Mouse (Mus musculus) gastrocnemius, adult 2 months (tissue): ENCODE data around the gene Rbm20. TPM values are rescaled to one million over a fixed set of nuclear protein-coding genes. Genes with fewer than 3 reads are reported as not detected.
"Not testable (repeated sequence)": the region's sequence is repeated elsewhere in the genome, so short reads cannot be mapped to it uniquely, and the experiment has no call there.

ENCODE experiments used
- DNase-seq: peaks from one replicate; pipeline ENCODE4 v3.0.0; 2022
- H3K27ac ChIP-seq: fragments of 200-600 bp; 2 replicates; pipeline ENCODE4 v1.8.1; 2022; ENCODE audit warnings: mild to moderate bottlenecking
- H3K4me3 ChIP-seq: fragments of 200-600 bp; 2 replicates; pipeline ENCODE4 v1.8.1; 2022; ENCODE audit warnings: mild to moderate bottlenecking, moderate library complexity
- CTCF ChIP-seq: fragments of 200-600 bp; IDR thresholded peaks from 2 replicates; pipeline ENCODE4 v1.8.1; 2022; ENCODE audit warnings: antibody characterized with exemption, mild to moderate bottlenecking, moderate library complexity
- intact Hi-C: fragments of 180-260 bp; cut with DNase I; formaldehyde crosslinking; loops from one replicate; pipeline ENCODE4 v1.15.1; 2025
- total RNA-seq, 2 experiments: library from RNA; stranded (reverse); gene quantifications; 2 replicates each; pipeline ENCODE4 v1.2.3; 2021

Gene Rbm20
- total RNA-seq, 2 experiments from 2014 or later: 72.6 to 73.2 TPM

- Histone ChIP-seq H3K27ac (no peak overlapping the region), H3K4me3 (no peak overlapping the region)
- intact Hi-C loops: no loop called here
- no peak for TF ChIP-seq CTCF
- no peak for DNase-seq
Observed at GRCm38 (mm10) chr19:53803954-53804353, 126.8 kb downstream of the Rbm20 start.

GRCm38 (mm10) chr19:53805063-53805462 is 128.0 kb downstream of the Rbm20 start:
- no peak overlapping the region for H3K27ac ChIP-seq
- no peak for DNase-seq
- TF ChIP-seq CTCF: no peak
- intact Hi-C loops: no loop called here
- no peak overlapping the region for H3K4me3 ChIP-seq

- Histone ChIP-seq H3K4me3 (no peak overlapping the region), H3K27ac (peak overlapping the region; percentile 28; the same call in 1 of the 2 replicates)
- DNase-seq: no peak
- TF ChIP-seq CTCF: no peak
- intact Hi-C loops: loop anchor here (2.0 kb wide), 1 partner anchor 17 kb away; no protein-coding TSS in a partner anchor
Observed at GRCm38 (mm10) chr19:53806126-53806525, 129.0 kb downstream of the Rbm20 start.

- not testable (repeated sequence) for H3K4me3 ChIP-seq, DNase-seq
- intact Hi-C loops: loop anchor here (2.0 kb wide), 1 partner anchor 16 kb away; no protein-coding TSS in a partner anchor
- H3K27ac ChIP-seq: peak overlapping the region; percentile 40
Observed at GRCm38 (mm10) chr19:53806526-53807275, 129.6 kb downstream of the Rbm20 start.

GRCm38 (mm10) chr19:53807276-53807801 is 130.2 kb downstream of the Rbm20 start:
- Histone ChIP-seq H3K4me3 (no peak overlapping the region), H3K27ac (peak overlapping the region; percentile 38)
- no peak for DNase-seq
- intact Hi-C loops: loop anchor here (2.0 kb wide), 1 partner anchor 15 kb away; no protein-coding TSS in a partner anchor
- TF ChIP-seq CTCF: no peak

- intact Hi-C loops: no loop called here
- Histone ChIP-seq H3K4me3 (0 out of 2 replicates have a peak overlapping the region, but pooled peaks have one; percentile 28), H3K27ac (peak overlapping the region; percentile 62)
- DNase-seq: no peak
- TF ChIP-seq CTCF: no peak
Observed at GRCm38 (mm10) chr19:53808041-53808777, 131.1 kb downstream of the Rbm20 start.

- Histone ChIP-seq H3K4me3 (no peak overlapping the region), H3K27ac (peak overlapping the region; percentile 62)
- TF ChIP-seq CTCF: no peak
- intact Hi-C loops: no loop called here
- DNase-seq: no peak
Observed at GRCm38 (mm10) chr19:53809185-53809861, 132.2 kb downstream of the Rbm20 start.

- H3K4me3 ChIP-seq: no peak overlapping the region
- no peak for TF ChIP-seq CTCF
- intact Hi-C loops: no loop called here
- peak overlapping the region; percentile 62 for H3K27ac ChIP-seq
- peak; percentile 17 for DNase-seq
Observed at GRCm38 (mm10) chr19:53810024-53810423, 132.9 kb downstream of the Rbm20 start.

GRCm38 (mm10) chr19:53810584-53810983 is 133.5 kb downstream of the Rbm20 start:
- peak overlapping the region; percentile 62 for H3K27ac ChIP-seq
- TF ChIP-seq CTCF: no peak

GRCm38 (mm10) chr19:53813576-53813975 is 136.5 kb downstream of the Rbm20 start:
- DNase-seq: no peak
- intact Hi-C loops: no loop called here
- H3K4me3 ChIP-seq: no peak overlapping the region
- no peak overlapping the region for H3K27ac ChIP-seq
- no peak for TF ChIP-seq CTCF

More at GRCm38 (mm10) chr19:53810584-53810983, 133.5 kb downstream of the Rbm20 start:
- H3K4me3 ChIP-seq: no peak overlapping the region
- intact Hi-C loops: no loop called here
- no peak for DNase-seq

- no peak for DNase-seq
- intact Hi-C loops: no loop called here
- Histone ChIP-seq H3K27ac (no peak overlapping the region), H3K4me3 (no peak overlapping the region)
- no peak for TF ChIP-seq CTCF
Observed at GRCm38 (mm10) chr19:53815714-53816113, 138.6 kb downstream of the Rbm20 start.

- no peak overlapping the region for H3K27ac ChIP-seq
- no peak for DNase-seq
- intact Hi-C loops: no loop called here
Observed at GRCm38 (mm10) chr19:53816242-53816641, 139.1 kb downstream of the Rbm20 start.

More at GRCm38 (mm10) chr19:53816242-53816641, 139.1 kb downstream of the Rbm20 start:
- H3K4me3 ChIP-seq: no peak overlapping the region
- TF ChIP-seq CTCF: no peak
